Mouse (Mus musculus) heart, embryonic 14.5 days (tissue): Measurements from ENCODE around the gene Ctnna3. TPM values are rescaled to one million over a fixed set of nuclear protein-coding genes. Genes with fewer than 3 reads are reported as not detected.
"Not testable (repeated sequence)": the region's sequence is repeated elsewhere in the genome, so short reads cannot be mapped to it uniquely, and the experiment has no call there.

Experiments
- ATAC-seq: fragments of 200-750 bp; cut with Nextera tagmentation; 2 replicates; pipeline ENCODE4 v1.8.0; 2017; ENCODE audit warnings: low read depth, moderate TSS enrichment; ENCODE audit not compliant: insufficient number of reproducible peaks, insufficient read depth, low FRiP score
- H3K27ac ChIP-seq, 2 experiments: fragments of 200-500 bp in 1 of 2; fragments of 300-500 bp in 1 of 2; sonication (generic) in 1 of 2; replicated peaks in 1 of 2; 2 replicates each; pipeline ENCODE4 v1.5.1; 2012 to 2014; ENCODE audit warnings: low read depth in 2 of 2, low read length in 2 of 2, control low read depth in 1 of 2, mild to moderate bottlenecking in 1 of 2, mixed read lengths in 1 of 2; ENCODE audit not compliant: control insufficient read depth in 1 of 2, insufficient read depth in 1 of 2
- H3K27me3 ChIP-seq: fragments of 300-500 bp; sonication (generic); 2 replicates; pipeline ENCODE4 v1.6.1; 2014; ENCODE audit warnings: mild to moderate bottlenecking, low read length, control low read depth; ENCODE audit not compliant: control insufficient read depth, insufficient read depth
- H3K36me3 ChIP-seq: fragments of 300-500 bp; sonication (generic); 2 replicates; pipeline ENCODE4 v1.6.1; 2014; ENCODE audit warnings: mild to moderate bottlenecking, control low read depth, low read length, mixed read lengths; ENCODE audit not compliant: control insufficient read depth, insufficient read depth
- H3K4me1 ChIP-seq, 2 experiments: fragments of 200-500 bp in 1 of 2; fragments of 300-500 bp in 1 of 2; sonication (generic) in 1 of 2; 2 replicates each; pipeline ENCODE4 v1.6.1; 2012 to 2014; ENCODE audit warnings: low read length in 2 of 2, control low read depth in 1 of 2, mixed read lengths in 1 of 2; ENCODE audit not compliant: control insufficient read depth in 2 of 2, insufficient read depth in 2 of 2
- H3K4me2 ChIP-seq: fragments of 300-500 bp; sonication (generic); 2 replicates; pipeline ENCODE4 v1.6.1; 2014; ENCODE audit warnings: mild to moderate bottlenecking, low read length
- H3K4me3 ChIP-seq, 2 experiments: fragments of 200-500 bp in 1 of 2; fragments of 300-500 bp in 1 of 2; sonication (generic) in 1 of 2; 2 replicates each; pipeline ENCODE4 v1.5.1; 2012 to 2014; ENCODE audit warnings: low read length in 2 of 2, mild to moderate bottlenecking in 2 of 2, control low read depth in 1 of 2, low read depth in 1 of 2, moderate library complexity in 1 of 2; ENCODE audit not compliant: control insufficient read depth in 1 of 2, insufficient read depth in 1 of 2
- H3K9ac ChIP-seq: fragments of 300-500 bp; sonication (generic); 2 replicates; pipeline ENCODE4 v1.6.1; 2014; ENCODE audit warnings: mild to moderate bottlenecking, low read length
- H3K9me3 ChIP-seq: fragments of 300-500 bp; sonication (generic); 2 replicates; pipeline ENCODE4 v1.6.1; 2016; ENCODE audit warnings: low read length, control low read depth; ENCODE audit not compliant: control insufficient read depth
- WGBS: fragments of 180-500 bp; shearing (Covaris S2); extraction: QIAGEN DNeasy Blood & Tissue Kit; methylation state at CpG from one replicate; pipeline ENCODE4 v1.1.7; 2014; 5-methylcytosine and 5-hydroxymethylcytosine counted together
- polyA plus RNA-seq: library from polyadenylated mRNA; unstranded; fragments of >200 nt; fragmentation: Nextera tagmentation; extraction: Ambion mirVana; gene quantifications from 2 replicates; pipeline ENCODE4 v1.2.1, GENCODE M21; 2014

The Ctnna3 gene
- polyA plus RNA-seq = 29.4 and 33.6 TPM in 2 replicates

GRCm38 (mm10) chr10:63429785-63430305, at the start of gene Ctnna3:
TSS of gene Ctnna3 (plus strand) at chr10:63430098.
- H3K9ac ChIP-seq = peak within 1 kb of the TSS; percentile 88
- peaks cover 0 to 2% of the 10 kb centered on the region in 2 experiments; a peak in 1 of 4 replicates for H3K4me1 ChIP-seq
- no peaks in the 10 kb centered on the region for H3K27me3 ChIP-seq
- peak; percentile 94 for ATAC-seq
- under 1% methylated on average over 55 of the region's 55 CpGs for WGBS
- H3K9me3 ChIP-seq = no peaks in the 10 kb centered on the region
- H3K36me3 ChIP-seq = no peaks in the 10 kb centered on the region
- H3K27ac ChIP-seq = peak within 1 kb of the TSS; percentile 74 to 88
- peak within 1 kb of the TSS; percentile 74 for H3K4me2 ChIP-seq
- peak within 1 kb of the TSS; percentile 70 to 72 for H3K4me3 ChIP-seq

DNA sequence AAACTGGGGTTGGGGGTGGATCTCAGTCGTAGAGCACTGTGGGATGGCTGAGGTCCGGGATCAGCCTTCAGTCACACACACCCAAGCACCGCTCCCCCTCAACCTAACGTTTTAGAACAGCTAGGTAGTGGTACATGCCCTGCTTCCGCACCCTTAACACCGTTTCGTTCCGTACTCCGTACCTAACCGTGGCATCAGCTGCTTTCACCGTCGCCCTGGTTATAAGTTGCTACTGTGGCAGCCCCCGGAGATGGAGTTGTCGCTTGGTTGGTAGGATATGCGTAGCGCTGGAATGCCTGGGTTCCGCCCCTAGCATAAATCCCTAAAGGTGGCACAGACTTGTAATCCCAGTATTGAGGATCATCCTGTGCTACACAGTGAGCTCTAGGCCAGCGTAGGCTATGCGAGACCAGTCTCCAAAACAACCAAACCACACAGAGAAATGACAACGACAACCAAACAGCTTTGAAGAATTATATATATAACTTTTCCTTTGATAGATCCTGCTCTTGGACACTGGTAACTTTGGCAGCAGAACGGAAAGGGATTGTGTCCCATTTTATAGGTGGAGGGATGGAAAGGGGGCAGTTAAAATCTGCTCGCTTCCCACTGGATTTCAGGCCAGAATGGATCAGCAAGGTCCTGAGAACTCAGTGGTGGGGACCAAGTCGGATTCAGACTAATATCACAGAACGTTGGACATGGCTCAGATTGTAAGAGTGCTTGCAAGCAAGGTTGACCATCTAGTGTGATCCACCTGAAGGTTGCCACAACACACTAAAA, 48.2 kb upstream of the Ctnna3 start, which contains the start of gene Sirt1:
Gene Sirt1 (minus strand): TSS at position 207 of the 783 bp plus-strand sequence.
- H3K9ac ChIP-seq = peak within 1 kb of the TSS; percentile 80
- H3K9me3 ChIP-seq = no peaks in the 10 kb centered on the region
- no peak for ATAC-seq
- H3K27ac ChIP-seq = peak within 1 kb of the TSS; percentile 34 to 53; a peak in 3 of 4 replicates
- H3K27me3 ChIP-seq = no peaks in the 10 kb centered on the region
- H3K36me3 ChIP-seq = no peaks in the 10 kb centered on the region
- peak within 1 kb of the TSS; percentile 78 for H3K4me2 ChIP-seq
- H3K4me1 ChIP-seq = peaks cover 0 to 9% of the 10 kb centered on the region in 2 experiments; a peak in 1 of 4 replicates
- 4% methylated on average over 24 of the region's 24 CpGs for WGBS
- H3K4me3 ChIP-seq = peak within 1 kb of the TSS; percentile 59 to 61

- peak within 1 kb of the TSS; percentile 78 for H3K4me2 ChIP-seq
- H3K27me3 ChIP-seq = no peaks in the 10 kb centered on the region
- H3K4me3 ChIP-seq = peak within 1 kb of the TSS; percentile 59 to 61
- peaks cover 0 to 9% of the 10 kb centered on the region in 2 experiments; a peak in 1 of 4 replicates for H3K4me1 ChIP-seq
- H3K36me3 ChIP-seq = no peaks in the 10 kb centered on the region
- H3K9me3 ChIP-seq = no peaks in the 10 kb centered on the region
- H3K9ac ChIP-seq = peak within 1 kb of the TSS; percentile 80
- ATAC-seq = peak; percentile 84
- peak within 1 kb of the TSS; percentile 34 to 53; a peak in 3 of 4 replicates for H3K27ac ChIP-seq
- under 1% methylated on average over 28 of the region's 28 CpGs for WGBS
These were observed 47.3 kb upstream of the Ctnna3 start, which contains the start of gene Dnajc12 for GRCm38 (mm10) chr10:63382372-63383279. TSS of gene Dnajc12 (plus strand) at chr10:63382443.

GRCm38 (mm10) chr10:63385897-63386296, 44.0 kb upstream of the Ctnna3 start:
- not testable (repeated sequence) for H3K36me3 ChIP-seq, ATAC-seq, H3K27me3 ChIP-seq, H3K4me1 ChIP-seq, H3K9me3 ChIP-seq
- 28% methylated on average over 5 of the region's 5 CpGs for WGBS
- Histone ChIP-seq H3K4me3 (peak overlapping the region; percentile 60 to 68), H3K27ac (0 out of 4 replicates have a peak overlapping the region, but pooled peaks of 1 of the 2 experiments have one; percentile 87), H3K4me2 (peak overlapping the region; percentile 85), H3K9ac (peak overlapping the region; percentile 79; the same call in 1 of the 2 replicates)

DNA sequence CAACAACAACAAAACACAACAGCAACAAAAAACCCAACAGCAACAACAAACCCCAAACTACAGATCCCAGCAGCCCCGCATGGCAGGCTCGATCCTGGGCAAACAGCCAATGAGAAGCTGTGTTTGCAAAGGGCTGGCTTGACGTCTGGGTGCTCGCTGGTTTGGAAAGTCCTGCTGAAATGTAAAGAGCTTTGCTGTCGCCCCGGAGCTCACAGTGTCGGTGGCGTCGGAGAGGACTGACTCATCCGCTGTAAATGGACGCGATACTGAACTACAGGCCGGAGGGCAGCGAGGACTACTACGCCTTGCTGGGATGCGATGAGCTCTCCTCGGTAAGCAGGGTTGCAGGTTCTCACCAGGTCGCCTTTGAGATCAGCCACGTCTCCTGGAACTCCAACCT, 43.5 kb upstream of the Ctnna3 start:
- no peaks in the 10 kb centered on the region for H3K36me3 ChIP-seq
- peak overlapping the region; percentile 85 for H3K4me2 ChIP-seq
- peak overlapping the region; percentile 79 for H3K9ac ChIP-seq
- H3K9me3 ChIP-seq = no peaks in the 10 kb centered on the region
- ATAC-seq = peak; percentile 74
- peak overlapping the region; percentile 82 to 87 for H3K27ac ChIP-seq
- no peaks in the 10 kb centered on the region for H3K27me3 ChIP-seq
- H3K4me3 ChIP-seq = peak overlapping the region; percentile 60 to 68
- peaks cover 0 to 6% of the 10 kb centered on the region in 2 experiments; a peak in 1 of 4 replicates for H3K4me1 ChIP-seq
- under 1% methylated on average over 19 of the region's 19 CpGs for WGBS

GRCm38 (mm10) chr10:63386991-63387390, 42.9 kb upstream of the Ctnna3 start:
- Histone ChIP-seq H3K4me3 (peak overlapping the region; percentile 60 to 68), H3K4me2 (peak overlapping the region; percentile 85), H3K9ac (peak overlapping the region; percentile 79), H3K36me3 (no peaks in the 10 kb centered on the region), H3K27me3 (no peaks in the 10 kb centered on the region), H3K4me1 (0 out of 4 replicates have a peak, but pooled peaks cover 0 to under 1% of the 10 kb centered on the region in 2 experiments), H3K9me3 (no peaks in the 10 kb centered on the region), H3K27ac (peak overlapping the region; percentile 82 to 87; a peak in 3 of 4 replicates)
- ATAC-seq = no peak
- WGBS = under 1% methylated on average over 10 of the region's 10 CpGs

GRCm38 (mm10) chr10:63388948-63389347, 41.0 kb upstream of the Ctnna3 start:
- Histone ChIP-seq H3K36me3 (no peaks in the 10 kb centered on the region), H3K9ac (no peak overlapping the region), H3K9me3 (no peaks in the 10 kb centered on the region), H3K4me3 (no peak overlapping the region), H3K27me3 (no peaks in the 10 kb centered on the region), H3K4me2 (no peak overlapping the region), H3K27ac (no peak overlapping the region), H3K4me1 (no peaks in the 10 kb centered on the region)
- 83% methylated on average over 4 of the region's 4 CpGs for WGBS
- no peak for ATAC-seq
